Mouse (Mus musculus) WW6 (cell line): ENCODE data around the gene Igsf21.

ENCODE experiments used
- DNase-seq: peaks from one replicate; pipeline ENCODE4 v3.0.0-alpha.2; 2013; ENCODE audit warnings: low read depth, low spot score

The Igsf21 gene

DNA sequence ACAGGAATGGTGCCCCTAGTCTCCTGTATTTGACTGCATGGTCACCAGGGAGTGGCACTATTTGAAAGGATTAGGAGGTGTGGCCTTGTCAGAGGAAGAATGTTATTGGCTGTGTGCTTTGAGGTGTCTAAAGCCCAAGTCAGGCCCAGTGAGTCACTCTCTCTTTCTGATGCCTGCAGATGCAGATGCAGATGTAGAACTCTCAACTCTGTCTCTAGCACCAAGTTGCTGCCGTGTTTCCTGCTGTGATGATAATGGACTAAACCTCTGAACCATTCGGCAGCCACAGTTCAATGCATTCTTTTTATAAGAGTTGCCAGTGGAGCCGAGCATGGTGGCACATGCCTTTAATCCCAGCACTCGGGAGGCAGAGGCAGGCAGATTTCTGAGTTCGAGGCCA lies 186.3 kb downstream of the Igsf21 start:
- no peak for DNase-seq

DNA sequence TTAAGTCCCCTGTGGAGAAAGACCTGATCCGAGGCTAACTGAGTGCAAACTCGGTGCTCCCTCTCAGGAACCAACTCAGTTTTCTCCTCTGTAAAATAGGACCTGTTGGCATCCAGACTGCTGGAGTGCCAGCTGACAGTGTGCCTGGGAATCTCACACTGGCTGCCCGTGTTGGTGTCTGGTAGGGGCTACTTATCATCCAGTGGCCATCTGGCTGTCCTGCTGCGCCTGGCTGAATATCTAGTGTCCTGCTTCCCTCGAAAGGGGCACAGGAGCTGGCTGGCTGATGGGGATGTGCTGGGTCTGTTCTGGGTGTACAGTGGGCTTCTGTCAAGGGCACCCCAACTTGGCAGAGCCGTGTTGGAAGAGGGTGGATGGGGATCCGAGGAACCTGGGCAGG lies 193.5 kb downstream of the Igsf21 start:
- no peak for DNase-seq

DNA sequence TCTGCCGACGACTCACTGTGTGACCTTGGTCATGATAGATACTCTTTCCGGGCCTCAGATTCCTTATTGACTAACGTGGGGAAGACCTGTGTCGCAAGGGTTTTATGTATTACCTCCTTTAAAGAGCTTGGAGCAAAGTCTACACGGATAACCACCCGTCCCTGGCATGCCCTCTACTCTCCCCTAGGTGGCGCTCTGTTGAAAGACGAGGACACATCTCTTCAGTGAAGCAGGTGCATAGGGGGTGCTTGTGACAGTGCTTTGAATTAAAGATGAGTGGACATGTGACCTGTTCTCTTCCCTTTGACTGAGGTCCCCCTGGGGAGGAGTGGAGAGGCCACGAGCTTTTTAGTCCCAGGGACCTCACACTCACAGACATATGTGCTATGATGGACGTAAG lies 194.0 kb downstream of the Igsf21 start:
- DNase-seq: no peak

- DNase-seq: no peak
Measured at GRCm38 (mm10) chr4:140047807-140048362, 198.7 kb downstream of the Igsf21 start.

GRCm38 (mm10) chr4:140043953-140044352 lies 202.6 kb downstream of the Igsf21 start:
- no peak for DNase-seq

- no peak for DNase-seq
Measured at GRCm38 (mm10) chr4:140038586-140039411, 207.8 kb downstream of the Igsf21 start.

- no peak for DNase-seq
Measured at GRCm38 (mm10) chr4:140037784-140038387, 208.7 kb downstream of the Igsf21 start.

GRCm38 (mm10) chr4:140035232-140035631 lies 211.4 kb downstream of the Igsf21 start:
- DNase-seq: no peak

GRCm38 (mm10) chr4:140033394-140033793 lies 213.2 kb downstream of the Igsf21 start:
- DNase-seq: no peak

DNA sequence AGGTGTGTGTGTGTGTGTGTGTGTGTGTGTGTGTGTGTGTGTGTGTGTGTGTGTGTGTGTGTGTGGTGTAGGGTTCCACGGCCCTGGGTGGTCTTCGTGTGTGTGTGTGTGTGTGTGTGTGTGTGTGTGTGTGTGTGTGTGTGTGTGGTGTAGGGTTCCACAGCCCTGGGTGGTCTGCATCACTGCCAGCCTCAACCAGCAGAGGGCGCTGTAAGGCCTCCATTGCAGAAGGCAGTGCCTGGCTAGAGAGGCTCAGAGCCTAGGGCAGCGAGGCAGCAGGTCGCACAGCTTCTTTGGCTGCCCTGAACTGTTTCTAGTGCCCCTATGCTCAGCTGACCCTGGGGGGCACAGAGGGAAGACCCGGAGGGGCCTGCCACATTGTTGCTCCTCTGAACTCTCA lies 216.2 kb downstream of the Igsf21 start:
- no peak for DNase-seq

DNA sequence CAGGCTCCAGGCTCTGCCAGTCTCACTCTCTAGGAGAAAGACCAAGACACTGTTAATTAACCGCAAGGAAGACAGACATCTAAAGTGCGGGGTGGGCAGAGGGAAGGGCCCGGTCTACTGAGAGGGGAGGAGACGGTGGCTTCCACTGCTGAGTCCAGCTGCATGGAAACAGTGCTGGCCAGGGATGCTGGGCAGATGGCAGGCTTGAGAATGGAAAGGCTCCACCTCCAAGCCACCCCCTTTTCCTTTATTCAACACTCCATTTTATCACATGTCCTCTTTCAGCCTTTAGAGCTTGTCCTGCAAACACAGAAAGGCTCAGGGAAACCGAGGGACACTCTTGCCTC lies 216.6 kb downstream of the Igsf21 start:
- DNase-seq: no peak

GRCm38 (mm10) chr4:140029324-140030039 lies 217.1 kb downstream of the Igsf21 start:
- no peak for DNase-seq

GRCm38 (mm10) chr4:140023833-140024232 lies 222.8 kb downstream of the Igsf21 start:
- DNase-seq: no peak

DNA sequence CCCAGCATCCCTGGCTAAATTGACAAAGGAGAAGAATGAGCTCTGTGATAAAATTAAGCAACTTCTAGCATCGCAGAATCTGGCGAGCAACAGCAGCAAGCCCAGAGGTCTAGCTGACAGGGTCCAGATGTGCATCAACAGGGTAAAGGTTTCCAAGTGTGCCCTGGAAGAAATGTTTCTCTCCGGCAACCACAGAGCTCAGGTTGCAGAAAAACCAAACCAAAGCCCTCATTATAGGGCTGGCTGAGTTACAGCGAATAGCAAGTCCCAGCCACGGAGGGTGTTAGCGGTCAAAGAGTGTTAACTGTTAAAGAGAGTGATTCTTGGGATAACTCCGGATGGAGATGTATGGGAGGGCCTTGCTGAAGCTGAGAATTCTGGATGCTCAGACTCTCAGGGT lies 230.7 kb downstream of the Igsf21 start:
- no peak for DNase-seq

DNA sequence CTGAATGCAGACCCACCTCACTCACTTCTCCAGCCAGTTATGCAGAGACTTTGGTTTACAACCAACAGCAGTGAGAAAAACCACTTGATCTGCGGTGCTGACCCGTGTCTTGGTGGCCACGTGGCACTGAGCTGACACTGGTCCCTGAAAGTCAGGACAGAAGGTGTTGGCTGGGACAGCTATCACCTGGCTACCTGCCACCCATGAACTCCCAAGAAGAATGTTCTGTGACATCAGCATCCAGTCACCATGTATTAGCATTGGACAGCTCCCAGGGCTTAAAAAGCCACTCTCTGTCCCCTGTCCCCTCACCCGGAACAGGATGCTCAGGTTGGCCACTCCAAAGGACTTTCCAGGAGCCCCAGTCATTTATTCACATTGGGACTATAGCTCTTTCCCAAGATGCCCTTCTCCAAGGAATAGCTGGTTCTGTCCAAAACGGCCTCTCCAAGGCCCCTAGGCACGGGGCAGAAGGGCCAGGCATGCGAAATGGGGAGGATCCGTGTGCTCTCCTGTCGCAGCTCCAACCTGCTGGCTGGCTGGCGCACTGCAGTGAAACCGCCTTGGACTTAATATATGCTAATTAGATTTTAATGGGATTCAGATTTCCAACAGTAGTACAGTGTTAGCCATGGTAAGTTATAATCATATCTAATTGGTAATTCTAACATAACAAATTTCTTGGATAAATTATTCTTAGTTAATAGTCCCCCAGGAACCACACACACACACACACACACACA lies 235.7 kb downstream of the Igsf21 start:
- no peak for DNase-seq

DNA sequence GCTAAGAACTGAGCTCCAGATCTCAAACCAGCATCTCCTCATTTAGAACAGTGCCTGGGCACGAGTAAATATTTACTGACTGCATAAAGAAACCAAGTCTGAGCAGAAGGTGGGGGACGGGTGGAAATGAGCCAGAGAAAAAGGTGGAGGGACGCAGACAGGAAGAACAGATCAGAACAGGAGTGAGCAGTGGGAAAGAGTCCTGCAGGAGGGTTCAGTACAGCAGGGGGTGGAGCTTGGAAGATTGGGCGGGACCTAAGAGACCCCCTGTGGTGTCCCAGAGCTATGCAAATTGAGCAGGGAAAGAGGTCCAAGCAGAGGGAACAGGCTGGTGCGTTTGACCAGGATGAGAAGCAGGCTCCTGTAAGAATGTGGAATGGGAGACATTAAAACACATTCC lies 241.7 kb downstream of the Igsf21 start:
- DNase-seq: peak; percentile 46

DNA sequence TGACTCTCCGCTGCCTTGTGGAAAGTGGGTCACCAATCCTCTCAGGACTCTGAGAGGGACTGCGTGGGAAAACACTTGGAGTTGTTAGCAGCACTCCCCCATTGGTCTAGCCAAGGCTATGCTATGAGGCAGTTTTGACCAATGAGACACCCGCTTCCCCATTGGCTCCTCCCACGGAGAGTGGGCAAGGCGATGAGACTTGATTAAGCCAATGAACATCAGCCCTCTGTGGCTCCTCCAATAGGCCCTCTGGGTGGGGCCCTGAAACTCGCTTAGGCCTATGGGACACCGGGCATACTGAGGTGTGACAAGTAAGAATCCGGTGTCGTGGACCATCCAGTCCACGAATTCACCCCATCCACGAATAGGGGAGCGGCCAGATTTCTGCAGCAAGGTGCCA lies 242.4 kb downstream of the Igsf21 start:
- peak; percentile 71 for DNase-seq

- DNase-seq: no peak
Measured at GRCm38 (mm10) chr4:140002069-140002468, 244.5 kb downstream of the Igsf21 start.

GRCm38 (mm10) chr4:140000911-140001310 lies 245.7 kb downstream of the Igsf21 start:
- no peak for DNase-seq

- DNase-seq: no peak
Measured at GRCm38 (mm10) chr4:139999033-139999432, 247.6 kb downstream of the Igsf21 start.

- no peak for DNase-seq
Measured at GRCm38 (mm10) chr4:139995659-139996058, 250.9 kb downstream of the Igsf21 start.
